Mouse (Mus musculus) urinary bladder, adult 18-20 months (tissue): ENCODE measurements at regions not wholly inside any gene's neighbourhood (a gene's known extent, or its start where the extent isn't known, plus 50 kb on each side); places are given as distances from the start of the nearest gene placed in this dataset.

Experiments
- DNase-seq, 2 experiments: peaks; one replicate each; pipeline ENCODE4 v3.0.0; 2022; ENCODE audit warnings: low spot score in 2 of 2, mixed read lengths in 2 of 2

- no peak for DNase-seq
These were observed 313.1 kb downstream of the Mtx2 start for GRCm38 (mm10) chr2:75138746-75139060.

- DNase-seq, result no peak
These were observed 313.9 kb downstream of the Mtx2 start for GRCm38 (mm10) chr2:75139544-75139943.

- no peak for DNase-seq
These were observed 317.1 kb downstream of the Mtx2 start for GRCm38 (mm10) chr2:75142675-75143074.

- no peak for DNase-seq
These were observed 319.3 kb downstream of the Mtx2 start for GRCm38 (mm10) chr2:75144861-75145260.

GRCm38 (mm10) chr2:75146256-75146655 is 320.7 kb downstream of the Mtx2 start:
- no peak for DNase-seq

GRCm38 (mm10) chr2:75147399-75147798 is 321.8 kb downstream of the Mtx2 start:
- no peak for DNase-seq

GRCm38 (mm10) chr2:75147967-75148366 is 322.4 kb downstream of the Mtx2 start:
- DNase-seq, result no peak

- DNase-seq, result no peak
These were observed 323.4 kb downstream of the Mtx2 start for GRCm38 (mm10) chr2:75149036-75149435.

GRCm38 (mm10) chr2:75149562-75149961 is 324.0 kb downstream of the Mtx2 start:
- no peak for DNase-seq

GRCm38 (mm10) chr2:75150986-75151385 is 325.4 kb downstream of the Mtx2 start:
- no peak for DNase-seq

- DNase-seq, result no peak
These were observed 325.9 kb downstream of the Mtx2 start for GRCm38 (mm10) chr2:75151519-75151918.

GRCm38 (mm10) chr2:75152477-75152990 is 326.9 kb downstream of the Mtx2 start:
- DNase-seq, result no peak

GRCm38 (mm10) chr2:75154448-75154847 is 328.8 kb downstream of the Mtx2 start:
- no peak for DNase-seq

GRCm38 (mm10) chr2:75158581-75158980 is 333.0 kb downstream of the Mtx2 start:
- no peak for DNase-seq

- no peak for DNase-seq
These were observed 335.5 kb downstream of the Mtx2 start for GRCm38 (mm10) chr2:75161075-75161474.

- DNase-seq, result no peak
These were observed 339.4 kb downstream of the Mtx2 start for GRCm38 (mm10) chr2:75164987-75165386.

GRCm38 (mm10) chr2:75176267-75176666 is 350.7 kb downstream of the Mtx2 start:
- DNase-seq, result no peak

- DNase-seq, result no peak
These were observed 357.7 kb downstream of the Mtx2 start for GRCm38 (mm10) chr2:75183293-75183692.

- no peak for DNase-seq
These were observed 377.1 kb downstream of the Mtx2 start for GRCm38 (mm10) chr2:75202587-75203220.

- DNase-seq, result no peak
These were observed 383.5 kb downstream of the Mtx2 start for GRCm38 (mm10) chr2:75208821-75209758.

GRCm38 (mm10) chr2:75209790-75210583 is 384.4 kb downstream of the Mtx2 start:
- DNase-seq, result no peak

- DNase-seq, result peak in 1 of 2 experiments; percentile 3
These were observed 391.3 kb downstream of the Mtx2 start for GRCm38 (mm10) chr2:75216931-75217330.
